Comparison of ENCODE assay signal across 8 mouse cellular contexts in genomic region chr2:31769631-31770111, GRCm38 (mm10). TPM values are rescaled to one million over a fixed set of nuclear protein-coding genes. Genes with fewer than 3 reads are reported as not detected.
DNase-seq lines count a peak whose midpoint lies in the region; ATAC-seq lines count a peak whose summit lies in the region.

No protein-coding gene starts in this region.

- H3K36me3 ChIP-seq in forebrain, embryonic 16.5 days (ENCODE audit: control insufficient read depth, insufficient read depth), result no peaks in the 10 kb centered on the region
- 0 out of 2 replicates have a peak, but pooled peaks cover 4% of the 10 kb centered on the region for H3K36me3 ChIP-seq in forebrain, embryonic 13.5 days (ENCODE audit: poor library complexity, severe bottlenecking)
- H3K36me3 ChIP-seq in hindbrain, embryonic 14.5 days (replicated peaks; ENCODE audit: control insufficient read depth, insufficient read depth), result no peaks in the 10 kb centered on the region
- peaks cover 9% of the 10 kb centered on the region; the same call in 1 of the 2 replicates for H3K36me3 ChIP-seq in liver, embryonic 12.5 days
- no peaks in the 10 kb centered on the region for H3K36me3 ChIP-seq in neural tube, embryonic 13.5 days

- DNase-seq in gastrocnemius, adult 18-20 months (ENCODE audit: low spot score), result peak; percentile 71
- DNase-seq in hindbrain, embryonic 14.5 days (ENCODE audit: low spot score), result no peak
- no peak for DNase-seq in thymus, postnatal 0 days (ENCODE audit: low spot score)
- DNase-seq in layer of hippocampus, adult 11-12 months (ENCODE audit: low spot score), result no peak

- peak overlapping the region; percentile 20; the same call in 1 of the 2 replicates for H3K27ac ChIP-seq in forebrain, embryonic 16.5 days (ENCODE audit: low read length)
- H3K27ac ChIP-seq in forebrain, embryonic 13.5 days, result no peak overlapping the region; the same call in 1 of the 2 replicates
- H3K27ac ChIP-seq in hindbrain, embryonic 14.5 days, result peak overlapping the region; percentile 0
- peak overlapping the region; percentile 72 for H3K27ac ChIP-seq in liver, embryonic 12.5 days
- peak overlapping the region; percentile 70 for H3K27ac ChIP-seq in neural tube, embryonic 13.5 days (replicated peaks)

- H3K4me1 ChIP-seq in forebrain, embryonic 16.5 days (replicated peaks; ENCODE audit: control insufficient read depth, insufficient read depth, low read length), result peaks cover 12% of the 10 kb centered on the region
- H3K4me1 ChIP-seq in forebrain, embryonic 13.5 days, result peaks cover 44% of the 10 kb centered on the region
- H3K4me1 ChIP-seq in hindbrain, embryonic 14.5 days (replicated peaks; ENCODE audit: control insufficient read depth, insufficient read depth, low read length), result peaks cover 16% of the 10 kb centered on the region
- H3K4me1 ChIP-seq in liver, embryonic 12.5 days, result peaks cover 67% of the 10 kb centered on the region
- peaks cover 67% of the 10 kb centered on the region for H3K4me1 ChIP-seq in neural tube, embryonic 13.5 days (replicated peaks)

- WGBS in forebrain, embryonic 16.5 days, result 39% methylated on average over 6 of the region's 6 CpGs
- WGBS in forebrain, embryonic 13.5 days, result 43% methylated on average over 6 of the region's 6 CpGs
- 50% methylated on average over 6 of the region's 6 CpGs for WGBS in hindbrain, embryonic 14.5 days
- 29% methylated on average over 6 of the region's 6 CpGs for WGBS in liver, embryonic 12.5 days (ENCODE audit: insufficient replicate concordance)
- WGBS in neural tube, embryonic 13.5 days, result 33% methylated on average over 6 of the region's 6 CpGs

- no peak overlapping the region for H3K9ac ChIP-seq in forebrain, embryonic 16.5 days (replicated peaks; ENCODE audit: low read depth, low read length)
- H3K9ac ChIP-seq in forebrain, embryonic 13.5 days, result no peak overlapping the region
- no peak overlapping the region for H3K9ac ChIP-seq in hindbrain, embryonic 14.5 days
- H3K9ac ChIP-seq in liver, embryonic 12.5 days, result no peak overlapping the region
- H3K9ac ChIP-seq in neural tube, embryonic 13.5 days, result 0 out of 2 replicates have a peak overlapping the region, but pooled peaks have one; percentile 31

- no peak overlapping the region for H3K4me2 ChIP-seq in forebrain, embryonic 16.5 days (ENCODE audit: low read length)
- no peak overlapping the region for H3K4me2 ChIP-seq in forebrain, embryonic 13.5 days
- H3K4me2 ChIP-seq in hindbrain, embryonic 14.5 days (replicated peaks), result no peak overlapping the region
- H3K4me2 ChIP-seq in liver, embryonic 12.5 days, result no peak overlapping the region; the same call in 1 of the 2 replicates
- peak overlapping the region; percentile 28 for H3K4me2 ChIP-seq in neural tube, embryonic 13.5 days

- ATAC-seq in forebrain, embryonic 16.5 days, result no peak
- ATAC-seq in forebrain, embryonic 13.5 days, result no peak
- ATAC-seq in hindbrain, embryonic 14.5 days (ENCODE audit: low FRiP score), result no peak
- ATAC-seq in liver, embryonic 12.5 days, result no peak
- no peak for ATAC-seq in neural tube, embryonic 13.5 days (ENCODE audit: low read depth)

- H3K4me3 ChIP-seq in forebrain, embryonic 16.5 days (replicated peaks; ENCODE audit: low read length), result no peak overlapping the region
- H3K4me3 ChIP-seq in forebrain, embryonic 13.5 days, result no peak overlapping the region
- H3K4me3 ChIP-seq in hindbrain, embryonic 14.5 days (replicated peaks; ENCODE audit: low read length), result no peak overlapping the region
- H3K4me3 ChIP-seq in liver, embryonic 12.5 days, result no peak overlapping the region
- H3K4me3 ChIP-seq in neural tube, embryonic 13.5 days, result no peak overlapping the region

- H3K27me3 ChIP-seq in forebrain, embryonic 16.5 days (replicated peaks; ENCODE audit: control insufficient read depth, insufficient read depth, low read length), result no peaks in the 10 kb centered on the region
- H3K27me3 ChIP-seq in forebrain, embryonic 13.5 days, result no peaks in the 10 kb centered on the region
- no peaks in the 10 kb centered on the region for H3K27me3 ChIP-seq in hindbrain, embryonic 14.5 days (ENCODE audit: control insufficient read depth, insufficient read depth, low read length)
- H3K27me3 ChIP-seq in liver, embryonic 12.5 days (replicated peaks), result no peaks in the 10 kb centered on the region
- H3K27me3 ChIP-seq in neural tube, embryonic 13.5 days, result no peaks in the 10 kb centered on the region

- H3K9me3 ChIP-seq in forebrain, embryonic 16.5 days (ENCODE audit: control insufficient read depth, low read length), result no peaks in the 10 kb centered on the region
- H3K9me3 ChIP-seq in forebrain, embryonic 13.5 days (replicated peaks), result no peaks in the 10 kb centered on the region
- no peaks in the 10 kb centered on the region for H3K9me3 ChIP-seq in hindbrain, embryonic 14.5 days (ENCODE audit: control insufficient read depth, low read length)
- H3K9me3 ChIP-seq in liver, embryonic 12.5 days (replicated peaks), result no peaks in the 10 kb centered on the region
- no peaks in the 10 kb centered on the region for H3K9me3 ChIP-seq in neural tube, embryonic 13.5 days

RNA-seq across cellular contexts. Expression of gene Qrfp, which starts 40.7 kb away (rescaled TPM):
- 0.06 TPM in 1 of 2 replicates, not detected in the other for polyA plus RNA-seq in forebrain, embryonic 16.5 days (2015; fragmentation: Nextera tagmentation; extraction: Ambion mirVana)
- polyA plus RNA-seq in forebrain, embryonic 13.5 days (2015; fragmentation: Nextera tagmentation; extraction: Ambion mirVana), result 0.13 and 0.19 TPM in 2 replicates
- not detected for total RNA-seq in gastrocnemius, adult 18-20 months (2021)
- polyA plus RNA-seq in hindbrain, embryonic 14.5 days (2014; fragmentation: Nextera tagmentation; extraction: Ambion mirVana), result not detected in 2 replicates
- 0.04 and 0.06 TPM in 2 replicates for polyA plus RNA-seq in liver, embryonic 12.5 days (2016; fragmentation: Nextera tagmentation; extraction: Ambion mirVana)
- 0.13 TPM in 1 of 2 replicates, not detected in the other for polyA plus RNA-seq in neural tube, embryonic 13.5 days (2015; fragmentation: Nextera tagmentation; extraction: Ambion mirVana)
- 1.5 and 2.1 TPM in 2 replicates for polyA plus RNA-seq in thymus, postnatal 0 days (2015; fragmentation: Nextera tagmentation; extraction: Ambion mirVana)
